Mouse (Mus musculus) midbrain, embryonic 11.5 days (tissue): ENCODE data around the gene Ppig. TPM values are rescaled to one million over a fixed set of nuclear protein-coding genes. Genes with fewer than 3 reads are reported as not detected.
A peak's percentile ranks its signal among the peaks of the same experiment; 100 is the strongest.

Experiments used
- ATAC-seq: fragments of 200-750 bp; cut with Nextera tagmentation; 2 replicates; pipeline ENCODE4 v1.8.0; 2017; ENCODE audit warnings: moderate TSS enrichment, moderate library complexity; ENCODE audit not compliant: low FRiP score
- DNase-seq: peaks from one replicate; pipeline ENCODE4 v3.0.0; 2015; ENCODE audit warnings: low spot score; ENCODE audit errors: missing footprints
- H3K27ac ChIP-seq: fragments of 300-500 bp; sonication (generic); 2 replicates; pipeline ENCODE4 v1.5.1; 2014; ENCODE audit warnings: low read depth, low read length
- H3K27me3 ChIP-seq: fragments of 300-500 bp; sonication (generic); 2 replicates; pipeline ENCODE4 v1.6.1; 2014; ENCODE audit warnings: mild to moderate bottlenecking, low read length, moderate library complexity, mixed read lengths; ENCODE audit not compliant: control insufficient read depth, insufficient read depth
- H3K36me3 ChIP-seq: fragments of 300-500 bp; sonication (generic); 2 replicates; pipeline ENCODE4 v1.6.1; 2014; ENCODE audit warnings: mild to moderate bottlenecking, low read length, moderate library complexity, mixed read lengths; ENCODE audit not compliant: control insufficient read depth, insufficient read depth
- H3K4me1 ChIP-seq: fragments of 300-500 bp; sonication (generic); 2 replicates; pipeline ENCODE4 v1.6.1; 2014; ENCODE audit warnings: low read length; ENCODE audit not compliant: control insufficient read depth, insufficient read depth
- H3K4me2 ChIP-seq: fragments of 300-500 bp; sonication (generic); 2 replicates; pipeline ENCODE4 v1.6.1; 2014; ENCODE audit warnings: mild to moderate bottlenecking, moderate library complexity
- H3K4me3 ChIP-seq: fragments of 300-500 bp; sonication (generic); 2 replicates; pipeline ENCODE4 v1.5.1; 2014; ENCODE audit warnings: low read depth, low read length
- H3K9ac ChIP-seq: fragments of 300-500 bp; sonication (generic); 2 replicates; pipeline ENCODE4 v1.6.1; 2014; ENCODE audit warnings: low read length
- H3K9me3 ChIP-seq: fragments of 300-500 bp; sonication (generic); 2 replicates; pipeline ENCODE4 v1.6.1; 2016; ENCODE audit warnings: low read length; ENCODE audit not compliant: control insufficient read depth
- WGBS: fragments of 180-500 bp; shearing (Covaris S2); extraction: QIAGEN DNeasy Blood & Tissue Kit; methylation state at CpG from one replicate; pipeline ENCODE4 v1.1.7; 2014; 5-methylcytosine and 5-hydroxymethylcytosine counted together
- polyA plus RNA-seq: library from polyadenylated mRNA; unstranded; fragments of >200 nt; fragmentation: Nextera tagmentation; extraction: Ambion mirVana; gene quantifications from 2 replicates; pipeline ENCODE4 v1.2.1, GENCODE M21; 2014

Ppig gene
- polyA plus RNA-seq, 1 experiment from 2014 or later: 128 TPM

DNA sequence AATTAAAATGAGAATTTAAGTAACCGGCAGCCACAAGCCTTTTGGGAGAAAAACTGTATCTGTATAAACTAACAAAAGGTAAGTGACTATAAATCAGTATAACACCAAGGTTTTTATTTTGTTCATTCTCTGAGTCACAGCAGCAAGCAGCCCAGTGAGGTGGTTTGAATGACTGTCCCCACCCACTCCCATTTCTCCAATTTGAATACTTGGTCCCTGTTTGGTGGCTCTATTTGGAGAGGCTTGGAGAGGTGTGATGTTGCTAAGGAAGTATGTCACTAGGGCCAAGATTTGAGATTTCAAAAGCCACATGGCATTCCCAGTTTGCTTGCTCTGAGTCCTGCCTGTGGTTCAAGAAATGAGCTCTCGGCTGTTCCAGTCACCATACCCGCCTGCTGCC is 32.1 kb upstream of the Ppig start:
- H3K36me3 ChIP-seq: peaks cover 6% of the 10 kb centered on the region
- 93% methylated on average over 3 of the region's 3 CpGs for WGBS

GRCm38 (mm10) chr2:69690843-69691242 is 31.5 kb upstream of the Ppig start:
- H3K27me3 ChIP-seq: no peaks in the 10 kb centered on the region; the same call in 1 of the 2 replicates
- DNase-seq: no peak
- H3K9me3 ChIP-seq: no peaks in the 10 kb centered on the region
- no peak for ATAC-seq
- H3K36me3 ChIP-seq: peaks cover 6% of the 10 kb centered on the region
- H3K9ac ChIP-seq: no peak overlapping the region
- H3K27ac ChIP-seq: no peak overlapping the region
- no peak overlapping the region for H3K4me2 ChIP-seq
- H3K4me3 ChIP-seq: no peak overlapping the region
- WGBS: 89% methylated on average over 6 of the region's 6 CpGs
- no peaks in the 10 kb centered on the region for H3K4me1 ChIP-seq

More for the DNA sequence above, 32.1 kb upstream of the Ppig start:
- no peak overlapping the region for H3K27ac ChIP-seq
- H3K4me3 ChIP-seq: no peak overlapping the region
- ATAC-seq (no peak), DNase-seq (no peak)
- no peak overlapping the region for H3K4me2 ChIP-seq
- no peaks in the 10 kb centered on the region for H3K9me3 ChIP-seq
- peaks cover under 1% of the 10 kb centered on the region; the same call in 1 of the 2 replicates for H3K27me3 ChIP-seq
- H3K9ac ChIP-seq: no peak overlapping the region
- no peaks in the 10 kb centered on the region for H3K4me1 ChIP-seq

- no peak overlapping the region for H3K4me3 ChIP-seq
- no peak overlapping the region for H3K4me2 ChIP-seq
- WGBS: 95% methylated on average over 11 of the region's 11 CpGs
- no peak for DNase-seq
- peaks cover 6% of the 10 kb centered on the region for H3K36me3 ChIP-seq
- no peaks in the 10 kb centered on the region for H3K4me1 ChIP-seq
- ATAC-seq: no peak
- H3K27ac ChIP-seq: no peak overlapping the region
- H3K9ac ChIP-seq: no peak overlapping the region
- no peaks in the 10 kb centered on the region for H3K27me3 ChIP-seq
- H3K9me3 ChIP-seq: no peaks in the 10 kb centered on the region
Measured at GRCm38 (mm10) chr2:69693501-69693900, 28.8 kb upstream of the Ppig start.

DNA sequence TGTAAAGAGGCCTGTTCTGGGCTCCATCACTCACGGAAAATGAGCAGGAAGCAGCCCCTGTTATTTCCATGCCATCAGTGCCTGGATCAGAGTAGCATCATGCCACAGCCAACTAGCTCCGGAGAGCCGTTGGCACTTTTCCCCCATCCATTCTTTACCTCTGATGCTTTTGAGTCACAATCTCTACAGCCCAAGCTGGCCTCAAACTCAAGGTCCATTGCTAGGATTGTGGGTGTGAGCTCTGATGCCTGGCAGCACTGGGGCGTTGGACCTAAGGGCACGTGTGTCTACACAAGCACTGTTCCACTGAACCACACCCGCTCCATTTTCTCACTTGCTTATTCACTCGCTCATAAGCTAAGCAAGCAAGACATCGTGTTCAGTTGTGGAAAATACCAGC is 21.9 kb upstream of the Ppig start:
- Histone ChIP-seq H3K4me3 (no peak overlapping the region), H3K9me3 (no peaks in the 10 kb centered on the region), H3K36me3 (peaks cover 13% of the 10 kb centered on the region), H3K4me2 (no peak overlapping the region), H3K4me1 (no peaks in the 10 kb centered on the region), H3K27me3 (no peaks in the 10 kb centered on the region), H3K27ac (no peak overlapping the region), H3K9ac (no peak overlapping the region)
- 93% methylated on average over 8 of the region's 8 CpGs for WGBS
- no peak for ATAC-seq
- no peak for DNase-seq

GRCm38 (mm10) chr2:69712171-69712570 is 10.2 kb upstream of the Ppig start:
- Histone ChIP-seq H3K4me1 (0 out of 2 replicates have a peak, but pooled peaks cover 4% of the 10 kb centered on the region), H3K27ac (no peak overlapping the region), H3K4me2 (no peak overlapping the region), H3K36me3 (0 out of 2 replicates have a peak, but pooled peaks cover 2% of the 10 kb centered on the region), H3K9me3 (no peaks in the 10 kb centered on the region), H3K9ac (no peak overlapping the region), H3K27me3 (no peaks in the 10 kb centered on the region), H3K4me3 (no peak overlapping the region)
- DNase-seq (no peak), ATAC-seq (no peak)
- WGBS: 92% methylated on average over 14 of the region's 14 CpGs

- H3K36me3 ChIP-seq: 0 out of 2 replicates have a peak, but pooled peaks cover 2% of the 10 kb centered on the region
- WGBS: under 1% methylated on average over 39 of the region's 39 CpGs
- DNase-seq (peak; percentile 98), ATAC-seq (peak; percentile 99)
- no peaks in the 10 kb centered on the region for H3K27me3 ChIP-seq
- H3K9me3 ChIP-seq: no peaks in the 10 kb centered on the region
- 0 out of 2 replicates have a peak, but pooled peaks cover 4% of the 10 kb centered on the region for H3K4me1 ChIP-seq
- no peak within 1 kb of the TSS for H3K27ac ChIP-seq
- H3K9ac ChIP-seq: peak within 1 kb of the TSS; percentile 66
- H3K4me3 ChIP-seq: peak within 1 kb of the TSS; percentile 59
- peak within 1 kb of the TSS; percentile 74 for H3K4me2 ChIP-seq
Measured at GRCm38 (mm10) chr2:69712981-69713625, 9.2 kb upstream of the Ppig start, which contains the start of gene Fastkd1. Fastkd1 (minus strand) TSS chr2:69713516.

- WGBS: 38% methylated on average over 4 of the region's 4 CpGs
- Histone ChIP-seq H3K4me2 (peak overlapping the region; percentile 74; the same call in 1 of the 2 replicates), H3K27ac (no peak overlapping the region), H3K9me3 (no peaks in the 10 kb centered on the region), H3K36me3 (0 out of 2 replicates have a peak, but pooled peaks cover 2% of the 10 kb centered on the region), H3K4me3 (peak overlapping the region; percentile 59), H3K9ac (no peak overlapping the region), H3K4me1 (0 out of 2 replicates have a peak, but pooled peaks cover 4% of the 10 kb centered on the region), H3K27me3 (no peaks in the 10 kb centered on the region)
- ATAC-seq (no peak), DNase-seq (peak; percentile 84)
Measured at GRCm38 (mm10) chr2:69713626-69714014, 8.7 kb upstream of the Ppig start.

DNA sequence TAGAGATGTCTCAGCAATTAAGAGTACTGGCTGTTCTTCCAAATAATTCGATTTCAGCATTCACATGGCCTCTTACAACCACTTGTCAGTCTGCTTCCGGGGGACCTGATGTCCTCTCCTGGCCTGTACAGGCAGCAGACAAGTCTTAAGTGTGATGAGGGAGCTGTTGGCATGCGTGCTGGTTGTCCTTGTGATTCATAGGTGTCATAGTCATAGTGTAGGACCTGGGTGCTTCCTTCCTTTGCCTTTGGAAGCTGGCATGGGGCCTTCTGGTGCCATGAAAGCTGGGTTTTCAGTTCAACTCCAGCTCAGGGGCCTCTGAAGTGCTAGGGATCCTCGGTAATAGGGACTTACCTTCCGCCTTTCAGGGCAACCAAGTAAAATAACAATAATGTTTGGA is 8.2 kb upstream of the Ppig start:
- ATAC-seq (no peak), DNase-seq (no peak)
- Histone ChIP-seq H3K27ac (no peak overlapping the region), H3K9ac (no peak overlapping the region), H3K4me3 (no peak overlapping the region), H3K27me3 (no peaks in the 10 kb centered on the region), H3K9me3 (no peaks in the 10 kb centered on the region), H3K36me3 (0 out of 2 replicates have a peak, but pooled peaks cover 2% of the 10 kb centered on the region), H3K4me1 (0 out of 2 replicates have a peak, but pooled peaks cover 4% of the 10 kb centered on the region), H3K4me2 (no peak overlapping the region)
- 81% methylated on average over 5 of the region's 5 CpGs for WGBS

- no peaks in the 10 kb centered on the region for H3K36me3 ChIP-seq
- no peak overlapping the region for H3K4me2 ChIP-seq
- no peak for ATAC-seq
- H3K27me3 ChIP-seq: no peaks in the 10 kb centered on the region
- no peak overlapping the region for H3K27ac ChIP-seq
- H3K9ac ChIP-seq: no peak overlapping the region
- DNase-seq: no peak
- no peaks in the 10 kb centered on the region for H3K9me3 ChIP-seq
- H3K4me3 ChIP-seq: no peak overlapping the region
- WGBS: 83% methylated on average over 3 of the region's 3 CpGs
- 0 out of 2 replicates have a peak, but pooled peaks cover 4% of the 10 kb centered on the region for H3K4me1 ChIP-seq
Measured at GRCm38 (mm10) chr2:69716483-69716882, 5.9 kb upstream of the Ppig start.
